Mouse (Mus musculus) G1E (cell line): Measurements from ENCODE around the gene Ror2.

Source experiments
- CTCF ChIP-seq: IDR thresholded peaks from 2 replicates; pipeline ENCODE4 v1.5.1; 2012; ENCODE audit warnings: low read depth, low read length, inconsistent platforms, mixed read lengths
- TAL1 ChIP-seq: conservative IDR thresholded peaks from 2 replicates; pipeline ENCODE4 v1.6.1; 2012; ENCODE audit warnings: low read depth, low read length, inconsistent platforms, mixed read lengths

GRCm38 (mm10) chr13:53264896-53265295 is 21.0 kb downstream of the Ror2 start:
- TF ChIP-seq CTCF (no peak), TAL1 (no peak)
